Mouse (Mus musculus): ENCODE measurements at regions not wholly inside any gene's neighbourhood (a gene's known extent, or its start where the extent isn't known, plus 50 kb on each side); places are given as distances from the start of the nearest gene placed in this dataset.
A peak's percentile ranks its signal among the peaks of the same experiment; 100 is the strongest.

GRCm38 (mm10) chr3:21840751-21841488 is 235.5 kb upstream of the Tbl1xr1 start:
- TF ChIP-seq BHLHE40 (IDR thresholded peaks at IDR 0.05; ENCODE audit: low read depth, low read length), result 0 out of 2 replicates have a peak, but pooled peaks have one; percentile 39
- TF ChIP-seq POLR2AphosphoS2 (IDR thresholded peaks at IDR 0.05; ENCODE audit: low read depth, low read length), result no peak
- TF ChIP-seq USF1 (IDR thresholded peaks at IDR 0.05; ENCODE audit: low read depth, low read length), result peak; percentile 24; the same call in 1 of the 2 replicates
- no peak for TF ChIP-seq RCOR1 (conservative IDR thresholded peaks at IDR 0.05; ENCODE audit: low read depth, low read length)
- TF ChIP-seq ELF1 (IDR thresholded peaks at IDR 0.05; ENCODE audit: low read depth, low read length), result no peak
- TF ChIP-seq NELFE (IDR thresholded peaks at IDR 0.05; ENCODE audit: low read depth, low read length), result no peak
- no peak for TF ChIP-seq MAFK (IDR thresholded peaks at IDR 0.05; ENCODE audit: insufficient replicate concordance, low read length)
- TF ChIP-seq TBP (conservative IDR thresholded peaks at IDR 0.05; ENCODE audit: low read depth, low read length), result no peak
- TF ChIP-seq GABPA (IDR thresholded peaks at IDR 0.05; ENCODE audit: insufficient replicate concordance, low read depth, low read length), result no peak
- TF ChIP-seq CHD2 (IDR thresholded peaks at IDR 0.05; ENCODE audit: low read length), result no peak
- no peak for TF ChIP-seq TCF12 (IDR thresholded peaks at IDR 0.05; ENCODE audit: low read depth, low read length)
- no peak for TF ChIP-seq RAD21 (IDR thresholded peaks at IDR 0.05; ENCODE audit: low read depth, low read length)
- TF ChIP-seq KAT2A (IDR thresholded peaks at IDR 0.05; ENCODE audit: insufficient replicate concordance, low read length), result no peak
- no peak for TF ChIP-seq JUN (IDR thresholded peaks at IDR 0.05; ENCODE audit: insufficient read depth, low read depth, low read length)
- TF ChIP-seq ZKSCAN1 (IDR thresholded peaks at IDR 0.05; ENCODE audit: borderline replicate concordance, low read depth, low read length), result no peak
- peak; percentile 95 for TF ChIP-seq ZNF384 (IDR thresholded peaks at IDR 0.05; ENCODE audit: low read depth, low read length)
- TF ChIP-seq CHD1 (IDR thresholded peaks at IDR 0.05; ENCODE audit: low read depth, low read length), result no peak
- TF ChIP-seq EP300 (IDR thresholded peaks at IDR 0.05; ENCODE audit: low read length), result no peak
- TF ChIP-seq SIN3A (IDR thresholded peaks at IDR 0.05; ENCODE audit: low read length), result no peak
- dilution Hi-C loops (cut with MboI; ENCODE audit: extremely low pct_ligation_motif_present, extremely low pct_unique_long_range_greater_than_20kb, low sequenced_read_pairs), result no loop called here
- Histone ChIP-seq H3K79me2 (replicated peaks; ENCODE audit: control insufficient read depth, extremely low read depth, insufficient read depth, poor library complexity, severe bottlenecking) (no peaks in the 10 kb centered on the region), H3K4me3 (replicated peaks in 1 of 3; ENCODE audit: low read depth in 2 of 3, low read length in 2 of 3, poor library complexity in 1 of 3) (no peak overlapping the region), H3K4me1 (ENCODE audit: control insufficient read depth in 1 of 2, insufficient read depth in 2 of 2) (peaks cover 11 to 33% of the 10 kb centered on the region in 2 experiments), H3K36me3 (replicated peaks in 1 of 2; ENCODE audit: control insufficient read depth in 1 of 2, insufficient read depth in 1 of 2, low read length in 1 of 2) (no peaks in the 10 kb centered on the region), H3K27me3 (replicated peaks) (no peaks in the 10 kb centered on the region), H3K27ac (ENCODE audit: insufficient read depth, low read depth) (no peak overlapping the region), H3K4me2 (ENCODE audit: insufficient read depth, low read depth, poor library complexity, severe bottlenecking) (peak overlapping the region; percentile 26; the same call in 1 of the 2 replicates), H3K9ac (ENCODE audit: insufficient read depth, low read depth) (0 out of 2 replicates have a peak overlapping the region, but pooled peaks have one; percentile 25), H3K9me3 (replicated peaks; ENCODE audit: low read length) (no peaks in the 10 kb centered on the region)
- DNase-seq (ENCODE audit: extremely low read depth), result peak; percentile 28
- in situ Hi-C loops (cut with MboI; ENCODE audit: low pct_ligation_motif_present, low pct_unique_long_range_greater_than_20kb, low sequenced_read_pairs), result no loop called here

GRCm38 (mm10) chr3:21841506-21841905 is 234.9 kb upstream of the Tbl1xr1 start:
- no peaks in the 10 kb centered on the region for H3K9me3 ChIP-seq (replicated peaks; ENCODE audit: low read length)
- dilution Hi-C loops (cut with MboI; ENCODE audit: extremely low pct_ligation_motif_present, extremely low pct_unique_long_range_greater_than_20kb, low sequenced_read_pairs) (no loop called here), in situ Hi-C loops (cut with MboI; ENCODE audit: low pct_ligation_motif_present, low pct_unique_long_range_greater_than_20kb, low sequenced_read_pairs) (no loop called here)
- no peak overlapping the region for H3K27ac ChIP-seq (ENCODE audit: insufficient read depth, low read depth)
- no peak overlapping the region for H3K4me2 ChIP-seq (ENCODE audit: insufficient read depth, low read depth, poor library complexity, severe bottlenecking)
- no peaks in the 10 kb centered on the region for H3K79me2 ChIP-seq (replicated peaks; ENCODE audit: control insufficient read depth, extremely low read depth, insufficient read depth, poor library complexity, severe bottlenecking)
- no peak overlapping the region for H3K4me3 ChIP-seq (replicated peaks in 1 of 3; ENCODE audit: low read depth in 2 of 3, low read length in 2 of 3, poor library complexity in 1 of 3)
- H3K27me3 ChIP-seq (replicated peaks), result no peaks in the 10 kb centered on the region
- H3K4me1 ChIP-seq (ENCODE audit: control insufficient read depth in 1 of 2, insufficient read depth in 2 of 2), result peaks cover 11 to 33% of the 10 kb centered on the region in 2 experiments
- H3K36me3 ChIP-seq (replicated peaks in 1 of 2; ENCODE audit: control insufficient read depth in 1 of 2, insufficient read depth in 1 of 2, low read length in 1 of 2), result no peaks in the 10 kb centered on the region
- no peak for DNase-seq (ENCODE audit: extremely low read depth)
- TF ChIP-seq RAD21 (IDR thresholded peaks at IDR 0.05; ENCODE audit: low read depth, low read length), result no peak
- no peak overlapping the region for H3K9ac ChIP-seq (ENCODE audit: insufficient read depth, low read depth)

Data from CH12.LX (cell line).